Mouse (Mus musculus): ENCODE measurements at regions not wholly inside any gene's neighbourhood (a gene's known extent, or its start where the extent isn't known, plus 50 kb on each side); places are given as distances from the start of the nearest gene placed in this dataset.

- peak; percentile 73 for DNase-seq (ENCODE audit: low read depth, low spot score)
- no peaks in the 10 kb centered on the region for H3K27me3 ChIP-seq (ENCODE audit: control insufficient read depth in 1 of 2, insufficient read depth in 2 of 2, low read length in 2 of 2)
- no peaks in the 10 kb centered on the region for H3K4me1 ChIP-seq (ENCODE audit: control insufficient read depth in 1 of 2, insufficient read depth in 2 of 2, low read length in 2 of 2)
- H3K27ac ChIP-seq (ENCODE audit: control insufficient read depth, low read depth, low read length): no peak overlapping the region
- TF ChIP-seq ETS1 (IDR thresholded peaks at IDR 0.05; ENCODE audit: low read depth, low read length): no peak
- no peak for TF ChIP-seq HCFC1 (IDR thresholded peaks at IDR 0.05; ENCODE audit: low read depth, low read length)
- TF ChIP-seq NRF1 (IDR thresholded peaks at IDR 0.05; ENCODE audit: insufficient read depth, low read depth, low read length, poor library complexity, severe bottlenecking): no peak
- TF ChIP-seq ELF1 (IDR thresholded peaks at IDR 0.05; ENCODE audit: low read depth, low read length): no peak
- no peak for TF ChIP-seq TAL1 (IDR thresholded peaks at IDR 0.05; ENCODE audit: low read length)
- TF ChIP-seq ZC3H11A (IDR thresholded peaks at IDR 0.05; ENCODE audit: low read depth, low read length): peak; percentile 36
- no peak for TF ChIP-seq CHD1 (IDR thresholded peaks at IDR 0.05; ENCODE audit: low read depth, low read length)
- no peak for TF ChIP-seq JUND (IDR thresholded peaks at IDR 0.05; ENCODE audit: low read depth, low read length)
- no peak for TF ChIP-seq POLR2A (IDR thresholded peaks at IDR 0.05; ENCODE audit: control insufficient read depth in 1 of 2, insufficient read depth in 1 of 2, low read depth in 1 of 2, low read length in 2 of 2, poor library complexity in 1 of 2)
- TF ChIP-seq ZMIZ1 (IDR thresholded peaks at IDR 0.05; ENCODE audit: low read depth, low read length): no peak
- peak; percentile 65 for TF ChIP-seq RAD21 (IDR thresholded peaks at IDR 0.05; ENCODE audit: low read depth, low read length)
- peak; percentile 75 for TF ChIP-seq SMC3 (IDR thresholded peaks at IDR 0.05; ENCODE audit: low read depth, low read length)
- no peak for TF ChIP-seq USF1 (IDR thresholded peaks at IDR 0.05; ENCODE audit: low read depth, low read length)
- TF ChIP-seq MYB (IDR thresholded peaks at IDR 0.05; ENCODE audit: low read depth, low read length): no peak
- peak; percentile 60 to 70 (median 63) for TF ChIP-seq CTCF (IDR thresholded peaks at IDR 0.05 in 2 of 3, conservative IDR thresholded peaks at IDR 0.05 in 1 of 3; ENCODE audit: control insufficient read depth in 1 of 3, insufficient read depth in 1 of 3, low read depth in 2 of 3, low read length in 3 of 3, poor library complexity in 1 of 3, severe bottlenecking in 1 of 3)
- TF ChIP-seq EP300 (IDR thresholded peaks at IDR 0.05; ENCODE audit: low read depth in 1 of 2, low read length in 2 of 2): no peak
- TF ChIP-seq UBTF (IDR thresholded peaks at IDR 0.05; ENCODE audit: borderline replicate concordance, insufficient read depth, low read depth, low read length): no peak
- H3K9ac ChIP-seq (ENCODE audit: control insufficient read depth, low read depth, low read length, poor library complexity, severe bottlenecking): no peak overlapping the region
- H3K79me2 ChIP-seq (ENCODE audit: control insufficient read depth, insufficient read depth, low read length, poor library complexity): no peaks in the 10 kb centered on the region
- H3K36me3 ChIP-seq (ENCODE audit: control insufficient read depth in 1 of 2, insufficient read depth in 2 of 2, low read length in 2 of 2): no peaks in the 10 kb centered on the region
- H3K4me3 ChIP-seq (ENCODE audit: control insufficient read depth in 1 of 2, insufficient read depth in 1 of 2, low read depth in 2 of 2, low read length in 2 of 2): no peak overlapping the region
- H3K9me3 ChIP-seq (replicated peaks; ENCODE audit: insufficient read depth, low read length): no peaks in the 10 kb centered on the region
These were observed 221.2 kb downstream of the Myh15 start for GRCm38 (mm10) chr16:49278478-49278877.

GRCm38 (mm10) chr16:49288096-49288714, 230.9 kb downstream of the Myh15 start:
- no peak for TF ChIP-seq ETS1 (IDR thresholded peaks at IDR 0.05; ENCODE audit: low read depth, low read length)
- TF ChIP-seq POLR2AphosphoS2 (IDR thresholded peaks at IDR 0.05; ENCODE audit: low read length): no peak
- no peak for TF ChIP-seq JUND (IDR thresholded peaks at IDR 0.05; ENCODE audit: low read depth, low read length)
- TF ChIP-seq GABPA (IDR thresholded peaks at IDR 0.05; ENCODE audit: low read depth, low read length): no peak
- TF ChIP-seq UBTF (IDR thresholded peaks at IDR 0.05; ENCODE audit: borderline replicate concordance, insufficient read depth, low read depth, low read length): no peak
- no peak for TF ChIP-seq ELF1 (IDR thresholded peaks at IDR 0.05; ENCODE audit: low read depth, low read length)
- no peak for TF ChIP-seq ZC3H11A (IDR thresholded peaks at IDR 0.05; ENCODE audit: low read depth, low read length)
- no peak for TF ChIP-seq CHD2 (IDR thresholded peaks at IDR 0.05; ENCODE audit: low read length)
- no peak for TF ChIP-seq MYC (IDR thresholded peaks at IDR 0.05; ENCODE audit: low read depth, low read length)
- TF ChIP-seq ZMIZ1 (IDR thresholded peaks at IDR 0.05; ENCODE audit: low read depth, low read length): no peak
- no peak for TF ChIP-seq BHLHE40 (IDR thresholded peaks at IDR 0.05; ENCODE audit: borderline replicate concordance, low read depth, low read length)
- TF ChIP-seq E2F4 (IDR thresholded peaks at IDR 0.05; ENCODE audit: borderline replicate concordance, low read depth, low read length): no peak
- no peak for TF ChIP-seq POLR2A (IDR thresholded peaks at IDR 0.05; ENCODE audit: control insufficient read depth in 1 of 2, insufficient read depth in 1 of 2, low read depth in 1 of 2, low read length in 2 of 2, poor library complexity in 1 of 2)
- no peak for TF ChIP-seq RCOR1 (IDR thresholded peaks at IDR 0.05; ENCODE audit: low read depth, low read length)
- no peak for TF ChIP-seq RAD21 (IDR thresholded peaks at IDR 0.05; ENCODE audit: low read depth, low read length)
- TF ChIP-seq SIN3A (IDR thresholded peaks at IDR 0.05; ENCODE audit: low read length): no peak
- Histone ChIP-seq H3K79me2 (ENCODE audit: control insufficient read depth, insufficient read depth, low read length, poor library complexity) (no peaks in the 10 kb centered on the region), H3K27me3 (ENCODE audit: control insufficient read depth in 1 of 2, insufficient read depth in 2 of 2, low read length in 2 of 2) (no peaks in the 10 kb centered on the region), H3K9me3 (replicated peaks; ENCODE audit: insufficient read depth, low read length) (no peaks in the 10 kb centered on the region), H3K9ac (ENCODE audit: control insufficient read depth, low read depth, low read length, poor library complexity, severe bottlenecking) (no peak overlapping the region), H3K36me3 (ENCODE audit: control insufficient read depth in 1 of 2, insufficient read depth in 2 of 2, low read length in 2 of 2) (no peaks in the 10 kb centered on the region), H3K4me3 (ENCODE audit: control insufficient read depth in 1 of 2, insufficient read depth in 1 of 2, low read depth in 2 of 2, low read length in 2 of 2) (no peak overlapping the region), H3K27ac (ENCODE audit: control insufficient read depth, low read depth, low read length) (no peak overlapping the region), H3K4me1 (ENCODE audit: control insufficient read depth in 1 of 2, insufficient read depth in 2 of 2, low read length in 2 of 2) (no peaks in the 10 kb centered on the region)
- no peak for DNase-seq (ENCODE audit: low read depth, low spot score)

All from MEL (cell line).